16 mouse cellular contexts compared by ENCODE assay signal in genomic region chr7:35146269-35146668, GRCm38 (mm10). TPM values are rescaled to one million over a fixed set of nuclear protein-coding genes. Genes with fewer than 3 reads are reported as not detected.
DNase-seq lines count a peak whose midpoint lies in the region; ATAC-seq and TF ChIP-seq lines count a peak whose summit lies in the region.
"Had no signal": no experiment of that assay in that cellular context is flagged by ENCODE, and none has a peak within 500 bp of the region (broad histone marks: within the 10 kb centered on the region; RNA-seq: fewer than 3 reads in every experiment).

No protein-coding gene starts in this region.

- H3K4me2 ChIP-seq in lung, embryonic 15.5 days, result no peak overlapping the region
- H3K4me2 ChIP-seq: limb, embryonic 13.5 days had no signal

- H3K27me3 ChIP-seq in lung, embryonic 15.5 days, result no peaks in the 10 kb centered on the region
- H3K27me3 ChIP-seq: limb, embryonic 13.5 days had no signal

- H3K4me1 ChIP-seq in lung, embryonic 15.5 days, result peaks cover 52% of the 10 kb centered on the region

- H3K9me3 ChIP-seq in lung, embryonic 15.5 days, result no peaks in the 10 kb centered on the region
- H3K9me3 ChIP-seq: limb, embryonic 13.5 days had no signal

- peak; percentile 76 for DNase-seq in gastrocnemius, adult 2 months
- no peak for DNase-seq in gastrocnemius, postnatal 4 days (ENCODE audit: low spot score in 2 of 2)
- peak; percentile 74 for DNase-seq in urinary bladder, postnatal 14 days (ENCODE audit: low spot score)
- no peak for DNase-seq in urinary bladder, postnatal 4 days (ENCODE audit: low spot score in 2 of 2)
- DNase-seq in left cerebral cortex, postnatal 36 days (ENCODE audit: low spot score in 2 of 2), result no peak
- no peak for DNase-seq in cerebellum, adult 8-10 months
- DNase-seq: adrenal gland, postnatal 25 days; cerebellum, postnatal 36 days; thymus, adult 2 months had no signal

- ATAC-seq in lung, embryonic 15.5 days (ENCODE audit: borderline replicate concordance, extremely low read depth, low FRiP score, low TSS enrichment), result no peak
- no peak for ATAC-seq in megakaryocyte, adult 5-6 weeks (ENCODE audit: poor library complexity, severe bottlenecking)
- ATAC-seq: midbrain, embryonic 16.5 days had no signal

- H3K9ac ChIP-seq in lung, embryonic 15.5 days, result no peak overlapping the region
- H3K9ac ChIP-seq: limb, embryonic 13.5 days had no signal

- no peak overlapping the region for H3K4me3 ChIP-seq in gastrocnemius, adult 2 months
- no peak overlapping the region for H3K4me3 ChIP-seq in lung, embryonic 15.5 days
- H3K4me3 ChIP-seq: erythroblast, embryonic 14.5 days; limb, embryonic 13.5 days had no signal

- WGBS in lung, embryonic 15.5 days, result 54% methylated on average over 10 of the region's 10 CpGs

- no peak for TF ChIP-seq CTCF in gastrocnemius, adult 2 months (IDR thresholded peaks at IDR 0.05)

- H3K36me3 ChIP-seq in lung, embryonic 15.5 days, result no peaks in the 10 kb centered on the region
- H3K36me3 ChIP-seq: limb, embryonic 13.5 days had no signal

- intact Hi-C loops in gastrocnemius, adult 2 months (cut with DNase I), result no loop called here
- intact Hi-C loops in left cerebral cortex, postnatal 36 days (cut with DNase I), result no loop called here

- H3K27ac ChIP-seq in gastrocnemius, adult 2 months, result peak overlapping the region; percentile 69
- peak overlapping the region; percentile 64 for H3K27ac ChIP-seq in lung, embryonic 15.5 days
- H3K27ac ChIP-seq: limb, embryonic 13.5 days had no signal

RNA-seq across cellular contexts. Expression of gene Cebpa, which starts 27.2 kb away (rescaled TPM):
- 1 to 10 TPM; 3.0 to 4.2 TPM for total RNA-seq in gastrocnemius, adult 2 months (2021)
- 10 to 100 TPM; 10.9 to 19.6 TPM for total RNA-seq in gastrocnemius, postnatal 4 days (2021)
- 6.9 and 7.3 TPM in 2 replicates for polyA plus RNA-seq in lung, embryonic 15.5 days (2015; fragmentation: Nextera tagmentation; extraction: Ambion mirVana)
- 48.7 and 57.0 TPM in 2 replicates for total RNA-seq in megakaryocyte, adult 5-6 weeks (2015)
- 21.7 and 22.4 TPM in 2 replicates for total RNA-seq in megakaryocyte, adult 5-6 weeks (2017)
- 10 to 100 TPM in 1 of 2 experiments, 1 to 10 TPM in 1; 9.3 to 11.0 TPM for total RNA-seq in left cerebral cortex, postnatal 36 days (2021)

RNA-seq across cellular contexts. Expression of gene Slc7a10, which starts 39.9 kb away (rescaled TPM):
- under 1 TPM; 0.31 to 0.47 TPM for total RNA-seq in gastrocnemius, adult 2 months (2021)
- total RNA-seq in gastrocnemius, postnatal 4 days (2021), result 10 to 100 TPM; 11.6 to 12.9 TPM
- polyA plus RNA-seq in lung, embryonic 15.5 days (2015; fragmentation: Nextera tagmentation; extraction: Ambion mirVana), result 2.3 and 3.4 TPM in 2 replicates
- total RNA-seq in megakaryocyte, adult 5-6 weeks (2015), result not detected in 2 replicates
- total RNA-seq in megakaryocyte, adult 5-6 weeks (2017), result not detected in 2 replicates
- 10 to 100 TPM; 41.1 to 42.7 TPM for total RNA-seq in left cerebral cortex, postnatal 36 days (2021)
- total RNA-seq: neutrophil, adult 5-6 weeks had no signal
- polyA plus RNA-seq: C2C12; erythroblast, embryonic 14.5 days had no signal

Comparison
In these comparisons a context has a peak if more than half of its experiments do, and no peak if none do; other contexts are left out.
1. DNase-seq: peak in gastrocnemius, adult 2 months (single experiment) and urinary bladder, postnatal 14 days (single experiment); none in gastrocnemius, postnatal 4 days (0 of 2), urinary bladder, postnatal 4 days (0 of 2), left cerebral cortex, postnatal 36 days (0 of 2) and cerebellum, adult 8-10 months (single experiment).
2. RNA of gene Slc7a10, which starts 39.9 kb away (total RNA-seq): 41.1 to 42.7 TPM in left cerebral cortex, postnatal 36 days and 11.6 to 12.9 TPM in gastrocnemius, postnatal 4 days; 0.31 to 0.47 TPM in gastrocnemius, adult 2 months and not detected in megakaryocyte, adult 5-6 weeks; every median in the first group is over 4 times any median in the second.